Mouse (Mus musculus) forebrain, embryonic 14.5 days (tissue): ENCODE data around the gene Cers6. TPM values are rescaled to one million over a fixed set of nuclear protein-coding genes. Genes with fewer than 3 reads are reported as not detected.
A peak's percentile ranks its signal among the peaks of the same experiment; 100 is the strongest.

Experiments used
- ATAC-seq: fragments of 200-750 bp; cut with Nextera tagmentation; 2 replicates; pipeline ENCODE4 v1.8.0; 2017; ENCODE audit warnings: mild to moderate bottlenecking, moderate library complexity
- DNase-seq: peaks from one replicate; pipeline ENCODE4 v3.0.0-alpha.2; 2015; ENCODE audit warnings: low spot score
- H3K27ac ChIP-seq: fragments of 300-500 bp; sonication (generic); 2 replicates; pipeline ENCODE4 v1.5.1; 2014; ENCODE audit warnings: low read depth, mild to moderate bottlenecking, control low read depth, low read length, moderate library complexity
- H3K27me3 ChIP-seq: fragments of 300-500 bp; sonication (generic); replicated peaks from 2 replicates; pipeline ENCODE4 v1.6.1; 2014; ENCODE audit warnings: low read length, control low read depth, mixed read lengths; ENCODE audit not compliant: control insufficient read depth, insufficient read depth
- H3K36me3 ChIP-seq: fragments of 300-500 bp; sonication (generic); 2 replicates; pipeline ENCODE4 v1.6.1; 2014; ENCODE audit warnings: low read length, control low read depth; ENCODE audit not compliant: control insufficient read depth, insufficient read depth
- H3K4me1 ChIP-seq: fragments of 300-500 bp; sonication (generic); 2 replicates; pipeline ENCODE4 v1.6.1; 2014; ENCODE audit warnings: antibody characterized with exemption, low read length, control low read depth; ENCODE audit not compliant: control insufficient read depth, insufficient read depth
- H3K4me2 ChIP-seq: fragments of 300-500 bp; sonication (generic); 2 replicates; pipeline ENCODE4 v1.6.1; 2014; ENCODE audit warnings: mild to moderate bottlenecking, control low read depth, low read length
- H3K4me3 ChIP-seq: fragments of 300-500 bp; sonication (generic); 2 replicates; pipeline ENCODE4 v1.5.1; 2014; ENCODE audit warnings: low read depth, low read length, control low read depth
- H3K9ac ChIP-seq: fragments of 300-500 bp; sonication (generic); 2 replicates; pipeline ENCODE4 v1.6.1; 2014; ENCODE audit warnings: mild to moderate bottlenecking, low read length, control low read depth, moderate library complexity
- H3K9me3 ChIP-seq: fragments of 300-500 bp; sonication (generic); replicated peaks from 2 replicates; pipeline ENCODE4 v1.6.1; 2016; ENCODE audit warnings: low read length, control low read depth, mixed read lengths; ENCODE audit not compliant: control insufficient read depth
- WGBS: fragments of 180-500 bp; shearing (Covaris S2); extraction: QIAGEN DNeasy Blood & Tissue Kit; methylation state at CpG from one replicate; pipeline ENCODE4 v1.1.7; 2014; 5-methylcytosine and 5-hydroxymethylcytosine counted together
- polyA plus RNA-seq: library from polyadenylated mRNA; unstranded; fragments of >200 nt; fragmentation: Nextera tagmentation; extraction: Ambion mirVana; gene quantifications from 2 replicates; pipeline ENCODE4 v1.2.1, GENCODE M21; 2014

Gene Cers6
- polyA plus RNA-seq, 1 experiment from 2014 or later, result 57.3 TPM

GRCm38 (mm10) chr2:69019026-69019565 lies 157.9 kb downstream of the Cers6 start:
- Histone ChIP-seq H3K9ac (no peak overlapping the region), H3K4me3 (no peak overlapping the region), H3K36me3 (no peaks in the 10 kb centered on the region), H3K4me1 (no peaks in the 10 kb centered on the region), H3K4me2 (no peak overlapping the region), H3K27ac (no peak overlapping the region), H3K27me3 (no peaks in the 10 kb centered on the region), H3K9me3 (no peaks in the 10 kb centered on the region)
- ATAC-seq (no peak), DNase-seq (no peak)
- WGBS, result 92% methylated on average over 13 of the region's 13 CpGs

DNA sequence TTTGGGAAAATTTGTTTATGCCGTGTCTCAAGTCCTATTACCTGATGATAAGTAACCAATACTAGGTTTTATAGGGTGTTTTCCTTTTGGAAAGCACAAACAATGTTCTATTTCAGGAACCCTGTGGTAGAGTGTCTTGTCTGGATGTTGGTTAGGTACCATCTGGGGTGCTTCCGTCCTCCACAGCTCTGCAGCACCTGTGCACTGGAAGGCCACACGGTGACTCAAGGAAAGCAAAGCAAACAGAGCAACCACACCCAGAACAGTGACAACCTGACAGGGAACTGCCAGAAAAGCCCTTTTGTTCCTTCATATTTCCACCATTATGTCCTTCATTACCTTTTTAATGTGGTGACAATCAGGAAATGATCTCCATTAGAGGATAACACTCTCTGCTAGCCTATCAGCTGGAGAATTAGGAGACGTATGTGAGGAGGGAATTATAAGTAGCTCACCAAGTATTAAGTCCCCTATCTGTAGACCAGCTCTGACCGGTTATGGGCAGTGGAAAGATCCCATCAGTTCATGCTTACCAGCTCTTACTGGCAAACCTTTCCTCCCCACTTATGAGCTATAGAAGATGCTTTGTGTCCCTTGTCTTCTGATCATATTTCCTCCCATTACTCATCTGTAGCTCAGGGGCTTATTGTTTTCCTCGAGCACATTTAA lies 158.7 kb downstream of the Cers6 start:
- H3K9ac ChIP-seq, result no peak overlapping the region
- H3K4me2 ChIP-seq, result no peak overlapping the region
- no peak for DNase-seq
- H3K36me3 ChIP-seq, result no peaks in the 10 kb centered on the region
- H3K4me3 ChIP-seq, result no peak overlapping the region
- H3K27me3 ChIP-seq, result no peaks in the 10 kb centered on the region
- 0 out of 2 replicates have a peak, but pooled peaks cover 3% of the 10 kb centered on the region for H3K4me1 ChIP-seq
- ATAC-seq, result no peak
- H3K9me3 ChIP-seq, result no peaks in the 10 kb centered on the region
- no peak overlapping the region for H3K27ac ChIP-seq
- WGBS, result 87% methylated on average over 6 of the region's 6 CpGs

DNA sequence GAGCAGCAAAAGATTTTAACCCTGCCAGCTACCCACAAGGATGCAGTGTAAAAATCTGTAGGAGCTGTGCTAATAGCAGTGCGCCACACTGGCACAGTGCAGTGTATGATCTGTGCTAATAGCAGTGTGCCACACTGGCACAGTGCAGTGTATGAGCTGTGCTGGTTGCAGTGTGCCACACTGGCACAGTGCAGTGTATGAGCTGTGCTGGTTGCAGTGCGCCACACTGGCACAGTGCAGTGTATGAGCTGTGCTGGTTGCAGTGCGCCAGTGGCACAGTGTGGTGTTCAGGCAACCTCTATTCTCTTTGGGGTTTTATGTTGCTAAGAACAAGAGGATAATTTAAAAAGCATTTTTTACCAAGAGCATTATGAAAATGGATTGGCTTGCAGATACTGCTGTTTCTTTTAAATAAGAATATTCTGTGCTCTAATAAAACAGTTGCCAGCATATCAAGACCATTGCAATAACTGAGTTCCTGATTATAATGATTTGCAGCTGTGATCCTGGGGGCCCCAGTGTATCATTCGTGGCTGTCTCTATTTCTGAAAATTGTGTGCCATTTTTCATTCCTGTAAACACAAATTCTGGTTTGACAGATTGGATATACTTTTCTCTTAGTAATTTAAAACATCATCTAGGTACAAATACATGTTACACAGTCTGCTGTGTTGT lies 159.5 kb downstream of the Cers6 start:
- Histone ChIP-seq H3K27ac (no peak overlapping the region), H3K4me3 (no peak overlapping the region), H3K4me2 (no peak overlapping the region), H3K9ac (no peak overlapping the region), H3K4me1 (0 out of 2 replicates have a peak, but pooled peaks cover 3% of the 10 kb centered on the region), H3K27me3 (no peaks in the 10 kb centered on the region), H3K36me3 (no peaks in the 10 kb centered on the region), H3K9me3 (no peaks in the 10 kb centered on the region)
- 88% methylated on average over 4 of the region's 4 CpGs for WGBS
- DNase-seq, result peak; percentile 23
- no peak for ATAC-seq

DNA sequence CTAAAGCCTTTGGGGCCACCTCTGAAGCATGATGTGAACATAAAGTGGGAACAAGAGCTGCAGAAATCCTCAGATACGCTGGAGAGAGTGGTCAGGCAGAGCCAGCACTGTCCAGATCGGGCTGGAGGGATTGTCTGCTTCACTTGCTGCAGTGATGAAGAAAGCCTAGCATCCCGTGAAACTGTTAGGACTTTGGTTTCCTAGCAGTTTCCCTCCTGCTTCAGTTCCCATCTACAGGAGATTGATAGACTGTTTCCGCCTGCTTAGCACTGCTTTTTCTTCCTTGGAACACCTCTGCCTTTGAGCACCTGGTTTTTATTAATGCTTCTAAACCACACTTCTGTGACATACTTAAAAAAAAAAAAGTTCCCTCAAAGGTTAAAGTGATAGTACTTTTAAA lies 160.3 kb downstream of the Cers6 start:
- 0 out of 2 replicates have a peak overlapping the region, but pooled peaks have one; percentile 17 for H3K9ac ChIP-seq
- DNase-seq (no peak), ATAC-seq (no peak)
- no peak overlapping the region for H3K4me3 ChIP-seq
- no peak overlapping the region for H3K4me2 ChIP-seq
- 52% methylated on average over 4 of the region's 4 CpGs for WGBS
- no peak overlapping the region for H3K27ac ChIP-seq
- 0 out of 2 replicates have a peak, but pooled peaks cover 3% of the 10 kb centered on the region for H3K4me1 ChIP-seq
- H3K27me3 ChIP-seq, result no peaks in the 10 kb centered on the region
- H3K36me3 ChIP-seq, result no peaks in the 10 kb centered on the region
- no peaks in the 10 kb centered on the region for H3K9me3 ChIP-seq

DNA sequence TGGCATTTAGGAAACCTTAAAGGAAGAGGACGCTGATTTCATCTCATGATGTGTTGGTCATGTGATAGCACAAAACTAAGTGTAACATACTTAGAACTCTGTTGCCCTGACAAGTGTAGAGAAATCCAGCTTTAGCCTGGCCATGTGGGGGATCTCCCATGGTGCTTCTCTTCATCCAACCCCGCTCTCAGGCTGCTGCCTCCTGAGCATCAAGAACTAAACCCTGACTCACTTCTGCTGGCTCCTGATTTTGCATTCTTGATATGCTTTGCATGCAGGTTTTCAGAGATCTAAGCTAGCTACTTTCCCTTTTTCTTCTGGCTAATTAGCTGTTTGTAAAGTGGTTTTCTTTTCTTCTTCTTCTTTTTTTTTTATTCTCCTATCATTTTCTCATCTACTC lies 163.6 kb downstream of the Cers6 start:
- WGBS, result 81% methylated on average over 2 of the region's 2 CpGs
- H3K4me3 ChIP-seq, result no peak overlapping the region
- H3K27ac ChIP-seq, result no peak overlapping the region
- no peak for ATAC-seq
- no peaks in the 10 kb centered on the region for H3K27me3 ChIP-seq
- no peaks in the 10 kb centered on the region for H3K9me3 ChIP-seq
- 0 out of 2 replicates have a peak, but pooled peaks cover 3% of the 10 kb centered on the region for H3K4me1 ChIP-seq
- H3K9ac ChIP-seq, result no peak overlapping the region
- no peak overlapping the region for H3K4me2 ChIP-seq
- no peak for DNase-seq
- H3K36me3 ChIP-seq, result no peaks in the 10 kb centered on the region

- H3K9me3 ChIP-seq, result no peaks in the 10 kb centered on the region
- no peaks in the 10 kb centered on the region for H3K27me3 ChIP-seq
- no peaks in the 10 kb centered on the region for H3K4me1 ChIP-seq
- ATAC-seq, result no peak
- 79% methylated on average over 2 of the region's 2 CpGs for WGBS
- H3K4me2 ChIP-seq, result no peak overlapping the region
- H3K9ac ChIP-seq, result no peak overlapping the region
- no peak for DNase-seq
- H3K4me3 ChIP-seq, result no peak overlapping the region
- no peaks in the 10 kb centered on the region for H3K36me3 ChIP-seq
- no peak overlapping the region for H3K27ac ChIP-seq
Observed at GRCm38 (mm10) chr2:69032562-69032961, 171.3 kb downstream of the Cers6 start.

- ATAC-seq (no peak), DNase-seq (no peak)
- H3K36me3 ChIP-seq, result no peaks in the 10 kb centered on the region
- H3K4me2 ChIP-seq, result no peak overlapping the region
- H3K9ac ChIP-seq, result no peak overlapping the region
- no peaks in the 10 kb centered on the region for H3K27me3 ChIP-seq
- no peaks in the 10 kb centered on the region for H3K9me3 ChIP-seq
- whole genome bisulfite sequencing, result 9% methylated on average over 4 of the region's 4 CpGs
- no peak overlapping the region for H3K4me3 ChIP-seq
- no peaks in the 10 kb centered on the region for H3K4me1 ChIP-seq
- H3K27ac ChIP-seq, result no peak overlapping the region
Observed at GRCm38 (mm10) chr2:69035457-69035856, 174.2 kb downstream of the Cers6 start.

GRCm38 (mm10) chr2:69037362-69037761 lies 176.1 kb downstream of the Cers6 start:
- 88% methylated on average over 2 of the region's 2 CpGs for WGBS
- Histone ChIP-seq H3K4me3 (no peak overlapping the region), H3K9ac (no peak overlapping the region)

More at GRCm38 (mm10) chr2:69037362-69037761, 176.1 kb downstream of the Cers6 start:
- Histone ChIP-seq H3K9me3 (no peaks in the 10 kb centered on the region), H3K27ac (no peak overlapping the region), H3K36me3 (no peaks in the 10 kb centered on the region), H3K27me3 (no peaks in the 10 kb centered on the region), H3K4me1 (0 out of 2 replicates have a peak, but pooled peaks cover 1% of the 10 kb centered on the region), H3K4me2 (no peak overlapping the region)
- DNase-seq (no peak), ATAC-seq (no peak)
